Mouse (Mus musculus): ENCODE results near the gene Wdr18.

- TF ChIP-seq CTCF (IDR thresholded peaks at IDR 0.05; ENCODE audit: extremely low read depth, insufficient read depth, low read length): no peak
- TF ChIP-seq POLR2A (IDR thresholded peaks at IDR 0.05; ENCODE audit: extremely low read depth, insufficient read depth, low read length): no peak
Observed at GRCm38 (mm10) chr10:80004233-80004705, 44.3 kb downstream of the Wdr18 start.

Data from cortical plate, adult 2 months (tissue).